Mouse (Mus musculus) spleen, adult 2 months (tissue): ENCODE results near the gene Plod3.

Experiments
- CTCF ChIP-seq: fragments of 200-500 bp; IDR thresholded peaks from 2 replicates; pipeline ENCODE4 v1.5.1; 2011; ENCODE audit warnings: mild to moderate bottlenecking, inconsistent platforms; ENCODE audit not compliant: insufficient read depth, insufficient read length, insufficient replicate concordance; ENCODE audit errors: extremely low read depth
- POLR2A ChIP-seq: fragments of 200-500 bp; IDR thresholded peaks from 2 replicates; pipeline ENCODE4 v1.6.1; 2011; ENCODE audit warnings: low read depth, low read length, inconsistent platforms

- TF ChIP-seq POLR2A, result no peak
- TF ChIP-seq CTCF, result no peak
These were observed 1.6 kb downstream of the Plod3 start for GRCm38 (mm10) chr5:136988420-136988819.
